Mouse (Mus musculus) B cell, adult 62 days (primary cell): ENCODE measurements around the gene Tnpo2. TPM values are rescaled to one million over a fixed set of nuclear protein-coding genes. Genes with fewer than 3 reads are reported as not detected.

Experiments used
- total RNA-seq: library from RNA; stranded (reverse); gene quantifications from 4 replicates; pipeline ENCODE4 v1.2.4, GENCODE M21; 2023

The Tnpo2 gene
- 44.5 to 50.5 TPM (median 46.9 TPM) in 4 replicates for total RNA-seq

DNA sequence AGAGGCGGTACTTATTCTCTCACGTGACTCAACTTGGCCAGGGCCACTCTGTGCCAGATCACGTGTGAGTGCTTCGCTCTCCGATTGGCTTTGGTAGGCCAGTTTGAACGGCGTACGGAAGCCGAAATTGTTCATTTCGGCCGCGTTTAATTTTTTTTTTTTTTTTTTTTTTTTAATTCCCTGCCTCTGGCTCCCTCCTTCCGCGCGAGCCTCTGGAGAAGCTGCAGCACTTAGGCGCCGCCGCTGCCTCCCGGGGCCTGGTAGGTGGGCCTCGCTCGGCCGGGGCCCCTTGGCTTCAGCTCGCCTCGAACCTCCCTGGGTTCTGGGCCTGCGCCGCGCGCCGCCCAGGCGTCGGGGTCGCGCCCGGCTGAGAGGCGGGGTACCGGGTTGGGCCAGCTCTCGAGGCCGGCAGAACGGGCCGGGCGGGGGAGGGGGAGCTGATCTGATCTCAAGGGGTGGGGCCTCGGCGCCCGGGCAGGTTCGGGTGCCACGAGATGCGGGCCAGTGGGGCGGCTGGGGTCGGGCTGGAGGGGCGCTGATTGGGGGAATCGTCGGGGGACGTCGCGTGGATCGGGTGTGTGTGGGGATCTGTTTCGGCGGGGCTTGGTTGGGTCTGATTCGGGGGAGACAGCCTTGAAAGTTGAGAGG is at the start of gene Tnpo2:
TSS of gene Tnpo2 (plus strand) at position 198 of the 648 bp plus-strand sequence.

DNA sequence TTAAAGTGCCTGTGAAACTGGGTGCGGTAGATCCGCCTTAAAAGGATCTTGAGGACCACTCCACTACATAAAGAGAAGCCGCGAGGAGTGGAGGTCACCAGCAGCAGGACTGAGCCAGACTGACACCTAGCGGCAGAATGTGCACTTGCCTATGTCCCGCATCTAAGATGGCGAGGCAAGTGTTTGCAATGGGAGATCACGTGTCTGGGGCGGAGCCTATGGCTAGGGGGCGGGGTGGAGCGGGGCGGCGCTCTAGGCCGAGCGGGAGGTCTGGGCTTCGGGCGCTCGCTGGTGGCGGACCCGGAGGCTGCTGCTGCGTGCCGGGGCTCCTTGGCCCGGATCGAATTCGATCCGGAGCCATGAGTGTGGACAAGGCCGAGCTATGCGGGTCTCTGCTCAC is 46.4 kb upstream of the Tnpo2 start, which contains the start of gene Hook2:
TSS of gene Hook2 (plus strand) at position 255 of the 400 bp plus-strand sequence.

DNA sequence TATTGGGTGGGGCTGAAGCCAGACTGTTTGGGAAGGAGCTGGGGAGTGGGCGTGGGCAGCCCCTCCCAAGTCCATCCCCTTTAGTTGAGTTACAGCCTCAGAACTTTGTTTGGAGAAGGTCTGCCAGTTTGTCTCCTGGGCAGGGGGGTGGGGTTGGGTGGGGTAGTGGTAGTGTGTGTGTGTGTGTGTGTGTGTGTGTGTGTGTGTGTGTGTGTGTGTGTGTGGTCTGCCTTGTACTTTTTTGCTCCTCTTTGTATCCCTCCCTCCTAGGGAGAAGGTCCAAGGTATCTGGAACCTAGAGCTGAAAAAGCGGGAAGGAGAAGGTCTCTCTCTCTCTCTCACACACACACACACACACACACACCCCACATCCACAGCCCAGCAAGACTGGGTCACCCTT is 22.3 kb upstream of the Tnpo2 start, which contains the start of gene Best2:
TSS of gene Best2 (minus strand) at position 101 of the 400 bp plus-strand sequence.

DNA sequence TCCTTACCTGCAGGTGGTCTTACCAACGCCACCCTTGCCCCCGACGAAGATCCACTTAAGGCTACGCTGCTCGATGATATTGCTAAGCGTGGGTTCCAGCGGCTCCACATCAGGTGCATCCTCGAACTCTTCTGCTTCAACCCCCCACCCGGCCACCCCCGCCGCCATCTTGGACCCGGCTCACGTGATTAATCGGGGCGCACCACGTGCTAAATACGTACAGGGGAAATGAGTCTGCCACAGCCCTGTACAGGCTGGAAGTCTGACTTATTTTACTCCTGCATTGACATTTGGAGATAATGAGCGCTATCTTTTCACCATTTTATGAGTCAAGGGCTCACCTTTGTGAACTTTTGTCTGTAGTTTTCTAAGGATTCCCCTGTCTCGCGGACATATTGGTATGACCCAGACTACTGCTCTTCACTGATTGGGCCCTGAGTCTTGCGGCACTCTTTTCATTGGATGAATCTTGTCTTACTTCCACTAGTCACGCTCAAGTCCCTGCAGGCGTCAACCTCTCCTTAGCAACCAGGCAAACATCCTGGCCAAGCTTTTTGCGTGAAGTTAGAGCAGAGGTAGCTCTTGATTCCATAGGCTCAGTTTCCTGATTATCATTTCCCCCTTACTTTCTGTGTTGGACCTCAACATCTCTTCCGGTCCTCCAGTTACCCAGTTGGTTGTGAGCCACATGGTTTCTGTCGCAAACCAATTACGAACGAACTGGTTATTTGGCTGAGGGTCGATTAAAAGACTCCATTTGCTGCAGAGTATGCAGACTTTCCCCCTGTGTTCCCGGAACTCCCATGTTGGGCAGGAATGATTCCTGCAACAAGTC is 11.4 kb upstream of the Tnpo2 start, which contains the start of gene Asna1:
TSS of gene Asna1 (minus strand) at position 184 of the 835 bp plus-strand sequence.

DNA sequence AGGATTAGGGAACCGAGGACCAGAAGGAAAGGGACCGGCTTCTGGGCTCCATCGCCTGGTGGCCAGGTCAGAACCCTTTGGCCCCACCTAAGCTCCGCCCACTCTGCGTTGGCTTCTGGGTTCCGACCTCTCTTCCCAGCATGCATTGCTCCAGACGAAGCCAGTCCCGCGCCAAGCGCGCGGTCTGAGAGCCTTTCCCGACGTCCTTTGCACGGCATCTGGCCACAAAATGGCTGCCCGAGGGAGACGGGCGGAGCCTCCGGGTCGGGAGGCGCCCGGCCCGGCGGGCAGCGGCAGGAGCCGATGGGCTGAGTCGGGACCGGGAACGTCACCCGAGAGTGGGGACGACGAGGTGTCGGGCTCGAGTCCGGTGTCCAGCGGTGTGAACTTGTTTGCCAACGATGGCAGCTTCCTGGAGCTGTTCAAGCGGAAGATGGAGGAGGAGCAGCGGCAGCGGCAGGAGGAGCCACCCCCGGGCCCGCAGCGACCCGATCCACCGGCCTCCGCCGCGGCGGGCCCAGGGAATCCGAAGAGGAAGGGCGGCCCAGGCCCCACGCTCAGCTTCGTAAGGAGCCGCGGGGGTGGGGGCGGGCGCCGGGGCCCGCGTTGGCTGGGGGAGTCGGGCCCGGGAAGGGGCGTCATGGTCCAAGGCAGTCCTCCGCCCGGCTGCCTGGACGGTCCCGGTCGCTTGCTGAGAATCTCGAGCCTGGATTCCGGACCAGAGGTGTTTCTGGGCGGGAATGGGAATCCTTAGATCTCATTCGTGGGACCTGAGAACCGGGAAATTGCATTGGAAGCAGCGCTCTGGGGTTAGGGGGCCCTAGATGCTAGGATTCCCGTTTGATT is 9.8 kb upstream of the Tnpo2 start, which contains the start of gene Trir:
TSS of gene Trir (plus strand) at position 154 of the 846 bp plus-strand sequence.

DNA sequence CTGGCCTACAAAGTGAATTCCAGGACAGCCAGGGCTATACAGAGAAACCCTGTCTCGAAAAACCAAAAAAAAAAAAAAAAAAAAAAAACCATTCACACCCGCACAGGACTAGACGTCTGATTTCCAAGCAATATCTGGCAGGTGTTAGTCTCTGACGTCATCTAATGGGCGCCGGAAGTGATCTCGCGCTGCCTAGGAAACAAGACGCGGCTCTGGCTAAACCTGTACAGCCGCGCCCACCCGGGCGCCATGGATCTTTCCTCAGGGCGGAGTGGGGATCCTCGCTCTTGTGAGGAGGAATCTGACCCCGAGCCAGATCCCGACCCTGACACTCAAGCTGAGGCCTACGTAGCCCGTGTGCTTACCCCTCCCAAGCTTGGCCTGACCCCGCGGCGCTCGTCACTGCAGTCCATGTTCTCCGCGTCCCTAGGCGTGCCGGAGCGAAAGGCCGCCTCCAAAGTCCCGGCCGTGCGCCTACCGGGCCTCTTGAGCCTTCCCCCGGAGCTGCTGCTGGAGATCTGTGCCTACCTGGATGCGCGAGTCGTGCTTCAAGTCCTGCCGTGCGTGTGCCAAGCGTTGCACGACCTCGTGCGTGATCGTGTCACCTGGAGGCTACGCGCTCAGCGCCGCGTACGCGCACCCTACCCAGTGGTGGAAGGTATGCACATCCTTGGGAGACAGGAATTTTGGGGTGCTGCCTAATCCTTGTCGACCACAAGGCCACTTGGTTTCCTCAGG is 23.3 kb downstream of the Tnpo2 start, which contains the start of gene Fbxw9:
TSS of gene Fbxw9 (plus strand) at position 177 of the 738 bp plus-strand sequence.

DNA sequence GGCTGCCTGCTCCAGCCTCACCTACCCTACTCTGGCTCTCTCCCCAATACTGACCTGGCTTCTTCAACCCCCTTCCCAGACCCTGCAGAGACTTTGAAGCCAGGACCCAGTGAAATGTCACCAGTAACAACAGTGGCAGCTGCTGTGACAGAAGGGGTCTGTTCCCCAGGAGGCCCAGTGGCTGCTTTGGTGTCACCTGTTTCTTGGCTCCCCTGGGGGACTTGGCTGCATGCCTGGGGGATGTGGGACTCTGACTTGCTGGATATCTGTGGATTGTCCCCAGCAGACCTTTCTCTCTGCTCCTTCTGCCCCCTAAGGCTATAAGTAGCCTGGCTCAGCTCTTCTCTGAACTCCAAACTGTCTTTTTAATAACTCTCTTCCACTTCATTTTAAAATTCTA is 31.3 kb downstream of the Tnpo2 start, which contains the start of gene Gm5741:
TSS of gene Gm5741 (minus strand) at position 1 of the 400 bp plus-strand sequence.

DNA sequence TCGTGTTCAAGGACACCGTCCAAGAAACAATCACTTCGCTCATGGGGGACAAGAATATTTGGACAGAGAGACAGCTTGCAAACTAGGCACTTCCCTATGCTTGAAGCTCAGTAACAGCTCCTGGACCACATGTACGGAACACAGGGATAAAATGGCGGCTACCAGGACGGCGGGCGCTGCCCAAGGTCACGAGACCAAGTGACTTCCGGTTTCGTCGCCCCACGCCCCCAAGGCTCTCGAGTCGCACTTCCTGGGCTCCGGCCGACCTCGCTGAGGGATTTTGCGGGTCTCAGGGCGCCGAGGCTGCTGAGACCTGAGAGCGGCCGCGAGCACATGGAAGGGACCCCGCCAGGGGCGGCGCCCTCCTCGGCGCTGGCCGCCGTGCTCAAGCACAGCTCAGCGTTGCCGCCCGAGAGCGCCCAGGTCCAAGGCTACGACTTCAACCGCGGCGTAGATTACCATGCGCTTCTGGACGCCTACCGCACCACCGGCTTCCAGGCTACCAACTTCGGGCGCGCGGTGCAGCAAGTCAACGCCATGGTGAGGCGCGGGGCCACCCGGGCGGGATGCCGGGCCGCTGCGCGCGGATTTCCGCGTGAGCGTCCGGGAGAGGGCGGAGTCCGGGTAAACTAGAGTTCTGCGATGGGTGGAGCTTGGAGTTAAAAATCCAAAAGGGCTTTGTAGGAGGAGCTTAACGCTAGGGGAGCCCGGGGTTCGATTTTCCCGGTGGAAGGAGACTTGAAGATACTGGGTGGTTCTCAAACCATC is 35.0 kb downstream of the Tnpo2 start, which contains the start of gene Dhps:
TSS of gene Dhps (plus strand) at position 244 of the 768 bp plus-strand sequence.

DNA sequence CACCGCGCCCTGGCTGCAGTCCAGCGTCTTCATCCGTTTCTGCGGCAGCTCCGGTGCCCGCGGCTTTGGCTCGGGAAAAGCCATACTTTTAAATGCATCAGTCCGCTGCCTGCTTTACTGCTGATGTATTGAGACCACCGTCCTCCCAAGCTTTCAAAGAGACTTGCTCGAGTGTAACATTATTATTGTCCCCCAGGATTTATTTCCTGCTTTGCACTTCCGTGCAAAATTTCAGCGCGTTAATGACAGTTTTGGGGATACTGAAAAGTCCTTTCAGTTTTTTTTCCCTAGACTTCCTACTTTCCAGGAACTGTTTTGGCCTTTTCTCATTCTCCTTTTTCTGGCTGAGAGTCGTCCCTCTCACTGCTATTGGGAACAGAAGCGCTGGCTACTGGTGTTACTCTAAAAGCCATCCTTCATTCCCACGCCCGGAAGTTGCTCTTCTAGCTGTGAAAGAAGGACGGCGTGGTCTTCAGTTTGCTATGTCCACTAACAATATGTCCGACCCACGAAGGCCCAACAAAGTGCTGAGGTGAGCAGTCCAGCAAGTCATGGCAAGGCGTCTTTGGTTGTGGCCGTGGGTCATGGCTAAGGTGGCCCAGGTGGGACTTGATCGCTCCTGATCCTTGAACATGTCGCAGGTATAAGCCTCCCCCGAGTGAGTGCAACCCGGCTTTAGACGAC is 44.0 kb downstream of the Tnpo2 start, which contains the start of gene Wdr83os:
TSS of gene Wdr83os (plus strand) at position 209 of the 684 bp plus-strand sequence.

DNA sequence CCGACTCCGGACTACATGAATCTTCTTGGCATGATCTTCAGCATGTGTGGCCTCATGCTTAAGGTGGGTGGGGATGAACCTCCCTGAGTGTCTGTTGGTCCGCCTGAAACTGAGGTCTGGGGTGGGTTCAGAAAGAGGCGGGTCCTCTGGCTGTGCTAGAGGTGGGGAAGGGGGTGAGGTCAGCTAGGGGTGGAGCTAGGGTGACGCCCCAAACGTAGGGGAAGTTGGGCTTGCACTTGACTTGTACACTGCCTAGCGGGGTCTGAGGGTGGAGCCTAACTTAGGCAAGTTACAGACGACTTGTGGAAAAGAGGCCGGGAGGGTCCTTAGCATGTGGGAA is 44.5 kb downstream of the Tnpo2 start, which contains the start of gene Wdr83:
TSS of gene Wdr83 (minus strand) at position 91 of the 340 bp plus-strand sequence.

DNA sequence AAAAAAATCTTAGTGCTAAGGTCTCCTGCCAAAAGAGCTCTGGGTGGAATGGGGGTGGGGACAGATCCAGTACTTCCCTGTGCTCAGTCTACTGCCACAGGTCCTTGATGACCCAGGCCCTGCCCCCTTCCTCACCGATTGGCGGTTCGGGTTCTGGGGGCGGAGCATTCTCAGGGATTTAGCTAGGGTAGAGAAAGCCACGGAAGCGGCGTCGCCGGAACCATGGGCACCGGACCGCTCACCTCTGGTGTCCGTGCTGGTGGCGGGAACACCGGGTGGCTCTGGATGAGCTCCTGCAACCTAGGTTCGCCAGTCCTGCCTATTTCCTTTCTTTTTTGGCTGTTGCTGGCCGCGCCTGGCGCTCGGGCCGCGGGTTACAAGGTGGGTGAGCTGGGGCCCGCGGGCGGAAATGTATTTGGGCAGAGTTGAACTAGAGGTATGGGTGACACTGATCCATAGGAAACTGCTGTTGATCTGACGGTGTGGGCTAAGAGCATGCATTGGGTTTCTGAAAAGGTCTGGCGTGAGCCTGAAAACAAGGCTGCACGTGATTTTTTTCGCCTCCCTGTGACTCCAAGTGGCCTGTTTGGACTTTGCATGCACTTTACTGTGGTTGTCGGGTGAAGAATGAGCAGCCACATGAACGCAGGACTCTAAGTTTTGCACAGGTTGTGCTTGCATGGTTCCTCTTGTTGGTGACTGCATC is 46.5 kb downstream of the Tnpo2 start, which contains the start of gene Man2b1:
TSS of gene Man2b1 (plus strand) at position 163 of the 706 bp plus-strand sequence.

Other genes with a start within 250 kb of the Tnpo2 start
- 0.97 to 3.7 TPM (median 2.8 TPM) in 4 replicates for gene Nfix, start 236.6 kb upstream of the Tnpo2 start, total RNA-seq
- gene Dand5, start 214.1 kb upstream of the Tnpo2 start, total RNA-seq, result 1.4 to 2.6 TPM (median 2.4 TPM) in 4 replicates
- gene Gadd45gip1, start 205.4 kb upstream of the Tnpo2 start, total RNA-seq, result 10.7 to 13.2 TPM (median 12.1 TPM) in 4 replicates
- gene Rad23a, start 196.2 kb upstream of the Tnpo2 start, total RNA-seq, result 53.8 to 68.0 TPM (median 60.0 TPM) in 4 replicates
- 520 to 585 TPM (median 529 TPM) in 4 replicates for gene Calr, start 190.0 kb upstream of the Tnpo2 start, total RNA-seq
- 60.9 to 68.8 TPM (median 65.9 TPM) in 4 replicates for gene Farsa, start 179.9 kb upstream of the Tnpo2 start, total RNA-seq
- gene Syce2, start 164.8 kb upstream of the Tnpo2 start, total RNA-seq, result 5.7 to 9.3 TPM (median 8.5 TPM) in 4 replicates
- gene Gcdh, start 143.0 kb upstream of the Tnpo2 start, total RNA-seq, result 19.0 to 33.9 TPM (median 24.8 TPM) in 4 replicates
- gene Klf1, start 135.0 kb upstream of the Tnpo2 start, total RNA-seq, result 0.39 TPM in 1 of 4 replicates, not detected in the others
- 56.5 to 67.9 TPM (median 65.7 TPM) in 4 replicates for gene Dnase2a, start 128.4 kb upstream of the Tnpo2 start, total RNA-seq
- 0.18 to 0.44 TPM (median 0.31 TPM) in 4 replicates for gene Mast1, start 99.6 kb upstream of the Tnpo2 start, total RNA-seq
- gene Rtbdn, start 89.9 kb upstream of the Tnpo2 start, total RNA-seq, result not detected in 4 replicates
- gene Gm49661, start 67.5 kb upstream of the Tnpo2 start, total RNA-seq, result 3.3 TPM in 1 of 4 replicates, not detected in the others
- gene Prdx2, start 67.3 kb upstream of the Tnpo2 start, total RNA-seq, result 55.0 to 57.2 TPM (median 55.6 TPM) in 4 replicates
- 24.0 to 35.1 TPM (median 26.0 TPM) in 4 replicates for gene Rnaseh2a, start 67.1 kb upstream of the Tnpo2 start, total RNA-seq
- gene Junb, start 58.2 kb upstream of the Tnpo2 start, total RNA-seq, result 1,593 to 1,983 TPM (median 1,752 TPM) in 4 replicates
- 6.7 to 9.1 TPM (median 8.3 TPM) in 4 replicates for gene Hook2, start 46.3 kb upstream of the Tnpo2 start, total RNA-seq
- gene Best2, start 22.4 kb upstream of the Tnpo2 start, total RNA-seq, result not detected in 4 replicates
- gene Asna1, start 11.6 kb upstream of the Tnpo2 start, total RNA-seq, result 80.7 to 99.0 TPM (median 92.9 TPM) in 4 replicates
- 194 to 214 TPM (median 210 TPM) in 4 replicates for gene Trir, start 10.1 kb upstream of the Tnpo2 start, total RNA-seq
- 12.9 to 16.5 TPM (median 14.4 TPM) in 4 replicates for gene Fbxw9, start 23.1 kb downstream of the Tnpo2 start, total RNA-seq
- gene Gm5741, start 31.1 kb downstream of the Tnpo2 start, total RNA-seq, result not detected in 4 replicates
- 123 to 148 TPM (median 135 TPM) in 4 replicates for gene Dhps, start 34.8 kb downstream of the Tnpo2 start, total RNA-seq
- gene Wdr83os, start 43.8 kb downstream of the Tnpo2 start, total RNA-seq, result 43.4 to 52.3 TPM (median 47.1 TPM) in 4 replicates
- gene Wdr83, start 44.4 kb downstream of the Tnpo2 start, total RNA-seq, result 11.1 to 22.3 TPM (median 15.6 TPM) in 4 replicates
- gene Man2b1, start 46.4 kb downstream of the Tnpo2 start, total RNA-seq, result 152 to 159 TPM (median 155 TPM) in 4 replicates
- gene Zfp791, start 86.2 kb downstream of the Tnpo2 start, total RNA-seq, result not detected in 4 replicates
- not detected in 4 replicates for gene Cks1brt, start 115.0 kb downstream of the Tnpo2 start, total RNA-seq
- not detected in 4 replicates for gene Olfr371, start 189.1 kb downstream of the Tnpo2 start, total RNA-seq